Mouse (Mus musculus) adrenal gland, postnatal 36 days (tissue): Measurements from ENCODE around the gene Plxna4. TPM values are rescaled to one million over a fixed set of nuclear protein-coding genes. Genes with fewer than 3 reads are reported as not detected.

ENCODE experiments used
- DNase-seq, 2 experiments: peaks; one replicate each; pipeline ENCODE4 v3.0.0; 2021; ENCODE audit warnings: mixed read lengths in 1 of 2
- total RNA-seq, 2 experiments: library from RNA; stranded (reverse); gene quantifications; 2 replicates each; pipeline ENCODE4 v1.2.3; 2021

The Plxna4 gene
- total RNA-seq, 2 experiments from 2014 or later: 4.3 to 5.2 TPM

DNA sequence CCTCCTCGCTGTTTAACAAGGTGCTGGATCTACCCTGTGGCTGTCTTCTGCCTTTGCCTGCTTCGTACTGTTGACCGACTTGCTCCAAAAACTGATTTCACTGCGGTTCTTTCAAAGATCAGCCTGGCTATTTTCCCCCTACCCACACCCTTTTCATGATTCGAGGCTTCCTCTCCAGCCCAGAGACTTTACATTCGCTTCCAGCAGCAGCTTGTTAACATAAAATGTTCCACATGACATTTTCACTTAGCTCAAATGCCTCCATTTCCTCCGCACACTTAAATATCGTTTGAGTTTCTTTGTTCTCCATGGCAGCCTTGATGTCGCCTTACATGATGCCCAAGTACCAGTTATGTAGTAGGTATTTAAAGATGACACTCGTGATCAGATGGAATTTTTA, 336.3 kb downstream of the Plxna4 start:
- DNase-seq: no peak

DNA sequence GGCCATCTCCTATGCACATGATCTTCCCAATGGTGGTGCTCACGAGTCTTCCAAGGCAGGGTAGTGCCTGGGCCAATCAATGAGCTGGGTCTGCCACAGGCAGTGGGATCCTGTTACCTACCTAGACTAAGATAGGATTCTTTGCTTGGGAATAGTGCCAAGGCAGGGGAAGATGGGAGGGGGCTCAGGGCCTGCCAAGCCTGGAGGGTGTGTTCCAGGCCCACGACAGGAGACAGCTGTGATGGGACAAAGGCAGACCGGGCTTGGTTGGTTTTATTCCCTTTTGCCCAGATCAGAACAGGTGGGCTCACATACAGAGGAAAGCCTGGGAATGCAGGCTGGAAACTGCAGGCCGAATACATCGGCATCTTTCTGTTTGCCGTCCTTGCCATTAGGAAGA, 342.0 kb downstream of the Plxna4 start:
- no peak for DNase-seq

DNA sequence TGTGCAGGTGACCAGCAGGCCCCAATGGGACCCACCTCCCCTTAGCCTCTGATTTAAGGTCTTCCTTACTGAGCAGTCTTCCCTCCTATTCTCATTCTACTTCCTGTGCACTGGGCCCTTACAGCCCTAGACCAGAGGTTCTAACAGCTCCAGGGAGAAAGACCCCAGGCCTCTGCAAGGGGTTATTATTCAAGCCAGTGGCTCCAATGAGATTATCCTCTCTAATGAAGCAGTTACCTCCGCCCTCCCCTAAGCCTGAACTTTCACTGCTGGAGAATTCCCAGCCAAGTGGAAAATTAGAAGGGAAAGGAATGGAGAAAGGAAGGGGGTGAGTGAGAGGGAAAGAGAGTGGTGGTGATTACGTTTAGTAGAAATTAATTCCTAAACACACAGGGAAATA, 345.0 kb downstream of the Plxna4 start:
- no peak for DNase-seq

DNA sequence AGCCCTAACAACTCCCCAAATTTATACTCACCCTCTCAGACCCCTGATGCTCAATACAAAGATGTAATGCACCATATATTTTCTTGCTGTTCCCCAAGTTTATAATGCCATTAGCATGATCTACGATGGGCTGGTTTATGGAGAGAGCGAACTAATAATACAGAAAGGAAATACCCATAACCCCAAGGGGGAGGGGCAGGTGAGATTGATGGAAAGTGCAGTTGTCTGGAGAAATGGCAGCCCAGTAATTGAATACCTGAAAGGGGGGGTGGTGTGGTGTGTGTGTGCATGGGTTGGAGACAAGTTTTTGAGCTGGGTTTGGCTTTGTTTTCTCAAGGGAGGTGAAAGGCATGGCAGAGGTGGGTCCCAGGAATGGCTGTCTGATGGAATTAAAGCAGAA, 356.6 kb downstream of the Plxna4 start:
- DNase-seq: no peak

DNA sequence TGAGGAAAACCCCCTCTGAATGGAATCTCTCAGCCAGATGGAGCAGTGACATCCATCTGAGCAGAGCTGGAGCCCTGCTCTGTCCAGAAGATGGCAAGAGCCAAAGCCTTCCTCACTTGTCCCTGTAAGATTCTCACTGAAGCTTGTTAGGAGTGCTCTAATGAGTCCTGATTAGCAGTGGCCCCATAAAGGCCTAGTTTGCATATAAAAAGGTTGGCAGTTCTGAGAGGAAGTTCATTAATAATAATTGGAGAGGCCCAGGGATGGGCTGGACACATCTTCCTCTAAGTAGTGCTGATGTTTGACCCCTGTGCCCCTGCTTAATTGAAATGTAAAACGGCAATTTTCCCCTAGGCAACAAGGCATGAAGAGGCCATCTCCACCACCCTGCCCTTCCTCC, 361.4 kb downstream of the Plxna4 start:
- DNase-seq: no peak

DNA sequence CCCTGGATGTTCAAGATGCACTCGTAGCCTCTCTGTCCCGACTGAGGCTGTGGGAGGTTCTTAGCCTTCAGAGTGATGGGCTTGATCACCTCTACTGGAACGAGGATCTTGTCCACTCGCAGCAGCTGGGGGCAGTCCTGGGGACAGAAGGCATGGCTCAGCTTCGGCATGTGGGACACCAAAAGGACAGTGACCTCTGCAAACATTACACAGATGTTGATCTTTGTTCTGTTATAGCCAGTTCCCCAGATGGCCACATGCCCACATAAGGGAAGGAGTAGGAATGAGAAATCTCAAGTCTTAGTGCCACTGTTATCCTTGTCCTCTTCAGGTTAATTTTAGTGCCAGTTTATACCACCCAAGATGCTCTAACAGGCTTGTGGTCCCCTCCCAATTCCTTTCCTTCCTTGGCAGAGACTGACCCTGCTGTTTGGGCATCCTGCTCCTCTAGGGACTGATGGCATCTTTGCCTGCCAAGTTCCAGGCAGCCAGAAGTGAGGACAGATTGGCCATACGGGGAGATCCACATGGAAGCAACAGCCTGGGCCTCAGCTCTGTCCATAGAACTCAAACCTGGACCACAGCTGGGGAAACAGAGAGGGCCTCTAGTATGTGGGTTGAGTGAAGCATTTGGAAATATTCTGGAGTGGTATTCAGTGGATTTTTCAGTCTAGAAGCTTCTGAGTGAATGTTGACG, 363.8 kb downstream of the Plxna4 start:
- DNase-seq: no peak

DNA sequence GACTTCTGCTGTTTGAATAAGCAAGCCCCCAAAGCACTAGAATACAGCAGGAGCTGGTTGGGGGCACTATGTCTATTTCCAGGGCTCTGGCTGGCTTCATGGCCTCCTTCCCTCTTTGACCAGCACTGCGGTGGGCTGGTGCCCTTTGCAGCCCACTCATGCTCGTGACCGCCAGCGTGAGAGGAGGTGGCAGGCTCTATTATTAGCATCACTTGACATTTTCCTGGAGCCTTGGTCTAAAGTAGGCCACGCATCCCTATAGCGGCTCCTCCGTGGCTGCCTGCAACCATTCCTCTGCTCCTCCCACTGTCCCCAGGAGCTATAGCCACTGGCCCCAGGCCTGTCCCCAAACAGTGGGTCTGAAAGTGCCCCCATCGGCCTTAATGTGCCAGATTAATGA, 367.2 kb downstream of the Plxna4 start:
- DNase-seq: no peak

DNA sequence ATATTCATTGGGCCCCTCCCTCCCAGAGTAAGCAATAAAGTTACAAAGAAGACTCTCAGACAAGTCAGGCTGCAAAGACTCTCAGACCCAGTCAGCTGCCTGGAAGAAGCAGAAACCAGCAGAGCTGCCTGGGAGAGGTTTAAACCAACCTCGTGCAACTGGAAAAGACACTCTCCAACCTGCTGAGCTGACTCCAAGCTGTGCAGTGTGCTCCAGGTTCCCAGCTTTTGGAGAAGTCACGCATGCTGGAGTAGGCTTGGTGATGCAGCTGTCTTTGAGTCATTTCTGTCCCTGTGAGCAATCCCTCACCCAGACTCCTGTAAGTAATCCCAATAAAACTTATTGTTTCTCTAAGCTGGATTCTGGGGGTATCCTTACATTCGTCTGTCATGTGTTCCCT, 369.4 kb downstream of the Plxna4 start:
- no peak for DNase-seq

DNA sequence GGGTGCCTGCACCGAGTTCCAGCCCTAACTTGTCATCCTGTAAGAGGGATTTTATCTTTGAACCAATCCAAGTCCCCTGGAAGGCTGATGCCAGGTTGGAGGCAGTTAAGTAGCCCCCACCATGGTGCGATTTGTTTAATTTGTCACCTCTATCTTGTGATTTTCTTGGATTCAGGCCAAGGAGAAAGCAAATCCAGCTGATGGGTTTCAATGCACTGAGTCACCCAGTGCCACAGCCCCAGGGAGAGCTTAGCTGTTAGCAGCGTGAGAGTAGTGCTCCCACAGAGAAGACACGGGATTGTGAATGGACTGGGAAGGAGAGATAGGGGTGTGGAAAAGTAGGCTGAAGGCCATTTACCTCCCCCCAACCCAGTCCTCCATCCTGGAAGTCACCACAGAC, 375.6 kb downstream of the Plxna4 start:
- DNase-seq: no peak

DNA sequence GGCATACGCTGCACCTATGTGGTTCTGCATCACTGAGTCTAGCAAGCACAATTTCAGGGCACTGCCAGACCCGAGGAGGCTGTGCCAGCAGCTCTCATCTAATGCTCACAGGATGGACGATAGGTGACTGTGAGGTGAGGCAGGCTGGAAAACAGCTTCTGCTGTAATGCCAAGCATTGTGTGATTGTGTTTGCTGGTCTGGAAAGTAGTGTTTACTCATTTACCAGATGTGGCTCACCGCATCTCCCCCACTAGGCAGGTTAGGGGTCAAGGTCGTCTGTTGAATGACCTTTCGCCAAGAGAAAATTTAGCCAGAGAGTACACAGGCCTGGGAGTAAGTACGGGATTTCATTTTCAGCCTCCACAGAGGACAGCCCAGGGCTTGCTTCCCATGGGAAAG, 377.9 kb downstream of the Plxna4 start:
- no peak for DNase-seq

DNA sequence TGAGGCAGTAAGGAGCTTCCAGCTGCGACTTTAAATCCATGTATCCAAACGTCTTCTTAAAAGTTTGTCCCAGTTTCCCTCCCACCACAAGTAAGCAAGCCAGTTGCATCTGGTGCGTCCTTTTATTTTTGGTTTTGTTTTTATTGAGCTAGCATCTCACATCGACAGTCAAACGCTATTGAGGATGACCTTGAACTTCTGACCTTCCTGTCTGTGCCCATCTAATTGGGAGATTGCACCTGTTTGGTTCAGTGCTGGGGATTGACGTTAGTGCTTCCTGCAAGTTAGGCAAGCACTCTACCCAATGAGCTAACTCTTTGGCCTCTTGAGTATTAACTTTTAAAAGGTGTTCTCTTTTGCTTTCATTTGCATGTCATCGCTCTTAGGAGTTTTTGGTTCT, 379.0 kb downstream of the Plxna4 start:
- DNase-seq: no peak

DNA sequence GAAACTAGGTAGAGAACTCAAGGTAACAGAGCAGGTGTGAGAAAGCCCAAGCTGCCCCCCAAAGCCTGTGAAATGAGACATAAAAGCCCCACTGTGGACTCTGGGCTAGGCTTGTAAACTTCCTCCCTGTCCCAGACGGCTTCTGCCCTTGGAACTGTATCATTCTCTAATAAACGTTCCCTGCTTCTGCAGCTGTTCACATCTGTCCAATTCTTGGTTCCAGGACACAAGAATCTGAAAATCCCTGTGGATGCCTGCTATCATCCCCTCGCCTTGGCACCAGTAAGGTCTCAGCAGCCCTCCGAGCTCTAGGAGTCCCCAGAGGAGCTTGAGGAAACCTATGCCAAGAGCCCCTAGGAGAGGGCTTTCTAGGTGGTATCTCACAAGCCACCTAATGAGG, 383.7 kb downstream of the Plxna4 start:
- no peak for DNase-seq

DNA sequence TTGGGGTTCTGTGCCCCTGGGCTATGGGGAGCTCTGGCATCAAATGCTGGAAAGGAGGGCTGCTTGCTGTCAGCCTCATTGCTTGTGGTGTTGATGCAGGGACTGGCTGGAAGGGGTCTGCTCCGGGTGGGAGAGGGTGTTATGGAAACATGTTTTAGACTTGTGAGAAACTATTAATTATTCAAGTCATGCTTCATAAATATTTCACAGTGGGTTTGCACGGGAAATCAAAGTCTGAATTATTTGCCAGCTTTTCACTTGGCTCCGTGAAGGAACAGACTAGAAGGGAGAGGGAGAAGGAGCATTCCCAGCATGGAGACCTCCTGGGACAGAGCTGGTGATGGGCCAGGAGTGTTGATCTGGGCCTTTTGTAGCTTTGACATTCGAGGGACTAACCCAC, 384.6 kb downstream of the Plxna4 start:
- no peak for DNase-seq

DNA sequence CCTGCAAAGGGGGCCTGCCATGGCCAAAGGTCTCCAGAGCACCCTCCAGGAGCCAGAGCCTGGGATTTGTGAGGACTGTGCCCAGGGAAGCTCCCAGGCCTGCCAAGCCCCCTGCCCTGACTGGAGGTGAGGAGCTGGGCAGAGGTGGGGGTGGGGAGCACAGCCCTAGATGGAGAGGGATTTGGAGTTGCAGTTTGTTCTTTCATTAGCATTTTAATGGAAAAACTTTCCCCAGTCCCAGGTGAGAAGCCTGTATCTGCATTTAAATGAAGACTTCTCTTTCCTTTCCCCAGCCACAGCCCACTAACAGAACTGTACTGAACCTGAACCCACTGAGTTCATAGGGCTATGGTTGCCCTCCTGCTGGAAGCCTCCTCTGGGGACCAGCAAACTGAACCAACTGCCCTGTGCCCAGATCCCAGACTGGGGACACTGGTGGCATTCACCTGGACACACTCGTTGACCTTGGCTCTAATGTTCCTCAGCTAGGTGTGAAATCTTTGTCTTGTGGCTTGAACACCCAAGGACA, 385.3 kb downstream of the Plxna4 start:
- DNase-seq: no peak

DNA sequence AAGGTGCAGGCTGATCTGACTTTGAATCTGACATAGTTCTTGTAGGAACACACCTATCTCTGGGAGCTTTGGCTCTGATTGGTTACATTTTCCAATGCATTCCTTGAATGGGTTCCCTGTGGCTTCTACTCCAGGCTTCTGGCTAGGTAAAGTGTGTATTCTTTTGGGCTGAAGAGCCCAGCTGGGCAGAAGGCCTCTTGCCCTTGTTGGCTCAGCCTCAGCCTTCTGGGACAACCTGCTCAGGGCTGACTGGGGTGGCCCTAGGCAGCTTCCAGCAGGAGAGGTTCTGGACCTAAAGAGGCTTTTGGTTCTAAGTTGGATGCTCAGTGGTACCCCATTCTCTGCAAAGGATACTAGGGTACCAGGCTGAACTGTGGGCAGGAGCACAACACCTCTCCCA, 386.5 kb downstream of the Plxna4 start:
- DNase-seq: no peak

DNA sequence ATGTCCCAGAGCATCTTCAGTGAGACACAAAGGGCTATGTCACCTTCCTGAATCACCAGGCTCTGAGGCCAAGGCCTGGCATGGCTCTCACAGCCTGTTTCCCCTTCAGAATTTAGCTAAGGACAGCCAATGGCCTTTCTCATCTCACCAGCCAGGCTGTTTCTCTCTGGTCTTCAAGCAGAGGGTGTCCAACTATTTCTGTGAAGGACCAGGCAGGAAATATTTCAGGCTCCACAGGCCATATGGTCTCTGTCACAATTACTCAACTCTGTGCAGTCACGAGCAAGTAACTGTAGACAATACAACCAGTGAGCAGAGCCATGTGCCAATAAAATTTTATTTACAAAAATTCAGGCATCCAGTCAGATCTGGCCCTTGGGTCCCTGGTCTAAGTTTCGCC, 388.4 kb downstream of the Plxna4 start:
- DNase-seq: no peak

DNA sequence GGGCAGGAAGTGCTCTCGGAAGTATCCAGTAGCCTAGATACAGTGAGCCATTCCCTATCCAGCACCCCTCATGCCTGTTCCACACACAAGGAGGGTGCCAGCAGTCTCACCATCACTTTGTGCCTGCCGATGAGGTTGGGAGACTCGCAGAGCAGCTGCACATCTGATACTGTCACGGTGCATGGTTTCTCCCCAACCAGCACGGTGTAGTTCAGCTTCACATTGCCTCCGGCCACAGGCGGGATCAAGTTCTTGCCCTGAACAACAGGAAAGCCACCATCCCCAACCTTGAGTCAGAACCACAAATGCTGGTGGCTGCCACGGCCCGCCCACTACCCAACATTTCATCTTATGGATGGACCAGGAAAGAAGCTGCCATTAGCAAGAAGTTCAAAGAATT, 391.1 kb downstream of the Plxna4 start:
- DNase-seq: no peak

DNA sequence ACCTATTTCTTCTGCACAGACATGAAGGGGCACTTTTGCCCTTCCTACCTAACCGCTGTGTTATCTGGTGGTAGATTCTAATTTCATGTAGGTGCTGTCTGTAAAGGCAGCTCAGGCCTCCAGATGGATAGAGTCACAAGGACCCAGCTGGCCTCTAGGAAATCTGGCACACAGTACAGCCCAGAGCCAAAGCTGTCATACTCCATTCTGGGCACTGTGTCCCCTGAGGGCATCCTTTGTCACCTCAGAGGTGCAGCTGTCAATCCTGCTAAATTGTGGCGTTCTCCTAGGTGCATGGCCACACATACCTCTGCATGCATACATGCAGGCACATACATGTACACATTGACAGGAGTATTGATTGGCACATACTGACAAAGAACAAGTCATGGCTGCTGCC, 394.9 kb downstream of the Plxna4 start:
- DNase-seq: no peak

DNA sequence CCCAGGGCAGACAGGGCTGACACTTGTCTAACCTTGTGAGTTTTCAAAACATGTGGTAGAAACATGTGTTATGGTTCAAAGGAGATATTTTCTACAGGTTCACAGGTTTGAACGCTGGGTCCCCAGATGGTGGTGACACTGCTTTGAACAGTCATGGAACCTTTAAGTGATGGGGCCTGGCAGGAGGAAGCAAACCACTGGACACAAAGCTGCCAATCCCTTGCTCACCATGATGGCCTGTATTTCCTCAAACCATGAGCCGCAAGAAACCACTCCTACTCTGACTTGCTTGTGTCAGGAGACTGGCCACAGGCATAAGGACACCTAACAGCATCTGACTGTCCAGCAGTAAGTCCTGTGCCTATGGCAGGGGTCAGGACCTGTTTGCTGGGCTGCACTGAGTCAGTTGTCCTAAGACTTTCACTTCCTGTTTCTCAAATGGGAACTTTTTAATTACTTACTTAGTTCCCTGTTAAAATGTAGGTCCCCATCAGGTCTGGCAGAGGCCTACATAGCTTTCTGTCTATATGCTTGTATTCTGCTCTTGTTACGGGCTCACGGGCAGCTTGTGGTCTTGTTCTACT, 403.5 kb downstream of the Plxna4 start:
- no peak for DNase-seq

DNA sequence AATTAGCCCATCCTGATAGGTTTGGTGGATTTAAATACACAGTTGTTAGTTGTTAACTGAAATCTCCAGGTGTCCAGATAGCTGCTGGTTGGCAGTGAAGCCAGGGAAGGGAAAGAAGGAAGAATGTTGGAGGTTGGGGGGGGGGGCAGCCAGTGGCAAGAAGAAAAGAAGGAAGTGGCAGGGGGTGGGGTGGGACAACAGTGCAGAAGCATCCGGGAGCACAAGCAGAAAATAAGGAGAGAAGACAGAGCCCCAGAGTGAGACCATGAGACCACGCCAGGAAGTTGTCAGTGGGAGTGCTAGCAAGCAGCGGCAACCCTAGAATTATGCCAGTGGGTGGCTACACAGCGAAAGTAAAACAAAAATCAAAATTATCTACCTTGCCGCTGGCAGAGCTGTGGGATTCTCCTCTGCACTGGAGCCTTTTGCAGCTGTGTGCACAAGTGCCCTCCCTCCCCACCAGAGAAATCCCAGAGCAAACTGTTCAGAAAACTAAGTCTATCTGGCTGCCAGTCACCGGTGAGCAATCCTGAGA, 404.3 kb downstream of the Plxna4 start:
- DNase-seq: no peak

DNA sequence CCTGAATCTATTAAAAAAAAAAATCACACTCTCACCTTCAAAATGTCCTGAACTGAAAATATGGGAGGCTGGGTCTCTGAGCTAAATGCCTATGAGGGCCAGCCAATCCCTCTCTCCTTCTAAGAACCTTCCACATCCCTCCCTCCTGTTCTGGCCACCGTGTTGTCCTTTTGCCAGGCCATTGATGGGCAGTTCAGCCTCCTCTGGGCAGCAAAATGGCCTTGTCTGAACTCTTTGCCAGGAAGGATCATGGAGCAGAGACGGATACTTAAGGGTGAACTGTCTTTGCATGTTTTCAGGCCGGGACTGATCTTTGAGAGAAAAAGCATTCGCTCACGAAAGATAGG, 408.0 kb downstream of the Plxna4 start:
- no peak for DNase-seq

DNA sequence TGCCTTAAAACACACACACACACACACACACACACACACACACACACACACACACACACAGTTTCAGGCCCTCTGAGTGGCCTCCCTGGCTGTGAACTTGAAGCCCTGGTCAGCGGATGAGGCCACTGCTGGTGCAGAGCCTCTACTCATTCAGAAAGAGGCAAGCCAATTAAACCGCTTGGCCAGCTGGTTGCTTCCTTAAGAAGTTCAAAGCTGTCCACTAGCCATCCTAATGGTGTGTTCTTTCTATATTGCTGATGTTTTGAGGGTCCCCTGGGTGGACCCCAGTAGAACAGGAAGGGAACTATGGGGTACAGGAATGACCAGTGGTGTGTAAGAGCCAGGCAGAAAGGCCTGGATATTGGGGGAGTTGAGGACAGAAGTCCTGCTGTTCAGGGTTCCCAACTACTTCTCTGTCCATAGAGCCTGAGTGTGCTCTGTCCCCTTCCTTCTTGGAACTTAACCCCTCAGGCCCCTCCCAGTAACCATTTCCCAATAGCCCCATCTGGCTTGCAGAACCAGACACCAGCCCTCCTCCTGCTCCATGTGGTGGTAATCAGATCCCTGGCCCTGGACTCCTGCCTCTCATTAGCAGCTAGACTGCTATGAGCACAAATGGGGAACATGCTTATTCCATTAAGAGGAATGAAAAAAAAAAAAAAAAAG, 408.5 kb downstream of the Plxna4 start:
- DNase-seq: no peak

DNA sequence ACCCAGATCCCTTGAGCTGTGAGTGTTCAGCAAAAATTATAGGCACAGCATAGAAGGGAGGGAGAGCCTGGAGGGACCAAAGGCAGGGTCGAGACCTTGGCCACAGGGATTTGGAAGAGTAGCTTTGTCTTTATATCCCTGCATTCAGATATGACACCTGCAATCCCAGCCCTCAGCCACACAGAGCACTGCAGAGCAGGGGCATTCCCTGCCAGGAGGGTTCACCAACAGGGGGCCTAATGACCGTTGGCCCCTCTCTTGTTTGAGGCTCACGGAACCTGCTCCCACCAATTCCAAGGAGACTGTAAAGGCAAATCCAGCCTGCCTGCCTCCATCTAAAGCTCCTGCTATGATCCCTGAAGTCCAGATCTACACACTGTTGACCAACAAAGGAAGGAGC, 410.1 kb downstream of the Plxna4 start:
- DNase-seq: no peak

DNA sequence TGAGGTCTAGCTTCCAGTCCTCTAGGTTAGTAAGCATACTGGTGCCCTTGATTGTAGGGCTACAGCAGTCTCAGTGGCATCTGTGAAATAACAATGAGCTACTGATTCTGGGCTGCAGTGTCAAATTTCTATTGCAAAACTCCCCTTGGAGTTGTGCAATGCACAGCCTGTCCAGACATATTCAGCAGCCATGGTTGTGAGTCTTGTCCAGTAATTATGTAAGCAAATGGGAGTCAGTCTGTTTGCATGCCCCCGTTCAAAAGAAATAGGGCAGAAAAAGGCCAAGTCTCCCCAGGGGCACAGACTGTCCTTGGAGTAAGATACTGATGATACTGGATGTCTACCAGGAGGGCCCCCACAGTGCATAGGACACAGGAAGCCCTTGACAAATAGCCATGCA, 420.3 kb downstream of the Plxna4 start:
- peak; percentile 46 to 55 for DNase-seq
